Mouse (Mus musculus) MEL (cell line): ENCODE data around the gene D130043K22Rik. TPM values are rescaled to one million over a fixed set of nuclear protein-coding genes. Genes with fewer than 3 reads are reported as not detected.
A peak's percentile ranks its signal among the peaks of the same experiment; 100 is the strongest.

Experiments
- DNase-seq: peaks from one replicate; pipeline ENCODE4 v3.0.0; 2011; ENCODE audit warnings: low read depth, low spot score
- H3K27ac ChIP-seq: 2 replicates; pipeline ENCODE4 v1.5.1; 2012; ENCODE audit warnings: low read depth, mild to moderate bottlenecking, control low read depth, low read length, moderate library complexity; ENCODE audit not compliant: control insufficient read depth
- H3K27me3 ChIP-seq, 2 experiments: fragments of 150-350 bp in 1 of 2; sonication (generic) in 1 of 2; 2 replicates each; pipeline ENCODE4 v1.6.1; 2012; ENCODE audit warnings: low read length in 2 of 2, mild to moderate bottlenecking in 2 of 2, improper control_type of control experiment in 1 of 2, moderate library complexity in 1 of 2; ENCODE audit not compliant: insufficient read depth in 2 of 2, control insufficient read depth in 1 of 2
- H3K36me3 ChIP-seq, 2 experiments: 2 replicates each; pipeline ENCODE4 v1.6.1; 2012 to 2014; ENCODE audit warnings: low read length in 2 of 2, improper control_type of control experiment in 1 of 2, inconsistent platforms in 1 of 2, mild to moderate bottlenecking in 1 of 2; ENCODE audit not compliant: insufficient read depth in 2 of 2, control insufficient read depth in 1 of 2
- H3K4me1 ChIP-seq, 2 experiments: fragments of 150-350 bp in 1 of 2; sonication (generic) in 1 of 2; 2 replicates each; pipeline ENCODE4 v1.6.1; 2012; ENCODE audit warnings: low read length in 2 of 2, improper control_type of control experiment in 1 of 2, mild to moderate bottlenecking in 1 of 2; ENCODE audit not compliant: insufficient read depth in 2 of 2, control insufficient read depth in 1 of 2
- H3K4me3 ChIP-seq, 2 experiments: fragments of 150-350 bp in 1 of 2; sonication (generic) in 1 of 2; 2 replicates each; pipeline ENCODE4 v1.5.1; 2012; ENCODE audit warnings: low read depth in 2 of 2, low read length in 2 of 2, mild to moderate bottlenecking in 2 of 2, moderate library complexity in 2 of 2, control low read depth in 1 of 2, improper control_type of control experiment in 1 of 2; ENCODE audit not compliant: control insufficient read depth in 1 of 2, insufficient read depth in 1 of 2
- H3K79me2 ChIP-seq: 2 replicates; pipeline ENCODE4 v1.6.1; 2012; ENCODE audit warnings: mild to moderate bottlenecking, low read length, moderate library complexity; ENCODE audit not compliant: control insufficient read depth, poor library complexity, insufficient read depth
- H3K9ac ChIP-seq: 2 replicates; pipeline ENCODE4 v1.6.1; 2012; ENCODE audit warnings: low read depth, mild to moderate bottlenecking, control low read depth, low read length, moderate library complexity; ENCODE audit not compliant: control insufficient read depth, poor library complexity, severe bottlenecking
- H3K9me3 ChIP-seq: fragments of 150-350 bp; sonication (generic); replicated peaks from 2 replicates; pipeline ENCODE4 v1.6.1; 2012; ENCODE audit warnings: mild to moderate bottlenecking, low read length, improper control_type of control experiment, moderate library complexity; ENCODE audit not compliant: insufficient read depth
- CTCF ChIP-seq, 3 experiments: IDR thresholded peaks in 2 of 3; conservative IDR thresholded peaks in 1 of 3; 2 replicates each; pipeline ENCODE4 v1.5.1; 2011 to 2012; ENCODE audit warnings: low read length in 3 of 3, low read depth in 2 of 3, mild to moderate bottlenecking in 2 of 3, improper control_type of control experiment in 1 of 3, inconsistent platforms in 1 of 3, mixed read lengths in 1 of 3, moderate library complexity in 1 of 3; ENCODE audit not compliant: control insufficient read depth in 1 of 3, insufficient read depth in 1 of 3, poor library complexity in 1 of 3, severe bottlenecking in 1 of 3
- ELF1 ChIP-seq: IDR thresholded peaks from 2 replicates; pipeline ENCODE4 v1.6.1; 2014; ENCODE audit warnings: low read depth, mild to moderate bottlenecking, inconsistent platforms, low read length, improper control_type of control experiment, moderate library complexity
- ETS1 ChIP-seq: IDR thresholded peaks from 2 replicates; pipeline ENCODE4 v1.6.1; 2012; ENCODE audit warnings: low read depth, mild to moderate bottlenecking, inconsistent platforms, low read length, improper control_type of control experiment, moderate library complexity
- HCFC1 ChIP-seq: IDR thresholded peaks from 2 replicates; pipeline ENCODE4 v1.6.1; 2012; ENCODE audit warnings: low read depth, mild to moderate bottlenecking, inconsistent platforms, low read length, improper control_type of control experiment, moderate library complexity
- JUND ChIP-seq: IDR thresholded peaks from 2 replicates; pipeline ENCODE4 v1.6.1; 2011; ENCODE audit warnings: low read depth, mild to moderate bottlenecking, improper control_type of control experiment, low read length
- MAFK ChIP-seq: IDR thresholded peaks from 2 replicates; pipeline ENCODE4 v1.6.1; 2011; ENCODE audit warnings: low read depth, mild to moderate bottlenecking, low read length, improper control_type of control experiment, borderline replicate concordance
- MAX ChIP-seq: IDR thresholded peaks from 2 replicates; pipeline ENCODE4 v1.6.1; 2011; ENCODE audit warnings: low read length, improper control_type of control experiment
- MEF2A ChIP-seq: IDR thresholded peaks from 2 replicates; pipeline ENCODE4 v1.6.1; 2014; ENCODE audit warnings: low read depth, mild to moderate bottlenecking, inconsistent platforms, low read length, improper control_type of control experiment; ENCODE audit not compliant: poor library complexity, insufficient replicate concordance, severe bottlenecking; ENCODE audit errors: extremely low read depth
- NELFE ChIP-seq: IDR thresholded peaks from 2 replicates; pipeline ENCODE4 v1.6.1; 2011; ENCODE audit warnings: low read depth, low read length, improper control_type of control experiment
- RAD21 ChIP-seq: IDR thresholded peaks from 2 replicates; pipeline ENCODE4 v1.6.1; 2011; ENCODE audit warnings: mild to moderate bottlenecking, low read depth, low read length, improper control_type of control experiment
- RCOR1 ChIP-seq: IDR thresholded peaks from 2 replicates; pipeline ENCODE4 v1.6.1; 2012; ENCODE audit warnings: low read depth, mild to moderate bottlenecking, inconsistent platforms, low read length, improper control_type of control experiment
- SIN3A ChIP-seq: IDR thresholded peaks from 2 replicates; pipeline ENCODE4 v1.6.1; 2012; ENCODE audit warnings: low read length, improper control_type of control experiment, inconsistent platforms
- SMC3 ChIP-seq: IDR thresholded peaks from 2 replicates; pipeline ENCODE4 v1.6.1; 2011; ENCODE audit warnings: low read depth, low read length, improper control_type of control experiment
- TCF12 ChIP-seq: IDR thresholded peaks from 2 replicates; pipeline ENCODE4 v1.6.1; 2014; ENCODE audit warnings: low read depth, mild to moderate bottlenecking, inconsistent platforms, low read length, improper control_type of control experiment, moderate library complexity
- USF1 ChIP-seq: IDR thresholded peaks from 2 replicates; pipeline ENCODE4 v1.6.1; 2014; ENCODE audit warnings: low read depth, mild to moderate bottlenecking, inconsistent platforms, low read length, improper control_type of control experiment, moderate library complexity
- ZMIZ1 ChIP-seq: IDR thresholded peaks from 2 replicates; pipeline ENCODE4 v1.6.1; 2012; ENCODE audit warnings: low read depth, mild to moderate bottlenecking, inconsistent platforms, low read length, improper control_type of control experiment, moderate library complexity
- ZNF384 ChIP-seq: IDR thresholded peaks from 2 replicates; pipeline ENCODE4 v1.6.1; 2012; ENCODE audit warnings: low read depth, mild to moderate bottlenecking, inconsistent platforms, low read length, improper control_type of control experiment
- polyA plus RNA-seq, 2 experiments: library from polyadenylated mRNA; stranded (reverse) in 1 of 2; unstranded in 1 of 2; fragments of >175 nt in 1 of 2; fragments of >200 nt in 1 of 2; gene quantifications; 2 replicates each; pipeline versions ENCODE4 v1.2.1 to v1.2.4; 2012; ENCODE audit warnings: low replicate concordance in 2 of 2, low read depth in 1 of 2; ENCODE audit not compliant: insufficient read length in 2 of 2, insufficient read depth in 1 of 2, missing spikeins in 1 of 2
- total RNA-seq: library from RNA; depleted of rRNA; stranded (reverse); fragments of 300-350 nt; gene quantifications from 2 replicates; pipeline ENCODE4 v1.2.3, GENCODE M21; 2012

Gene D130043K22Rik
- total and polyA plus RNA-seq, 3 experiments, result not detected

GRCm38 (mm10) chr13:24862520-24862919, 17.6 kb downstream of the D130043K22Rik start:
- Histone ChIP-seq H3K36me3 (no peaks in the 10 kb centered on the region), H3K79me2 (no peaks in the 10 kb centered on the region), H3K27ac (no peak overlapping the region), H3K9me3 (no peaks in the 10 kb centered on the region), H3K27me3 (no peaks in the 10 kb centered on the region; a peak in 1 of 4 replicates), H3K4me3 (no peak overlapping the region), H3K4me1 (peaks cover 0 to 3% of the 10 kb centered on the region in 2 experiments; a peak in 1 of 4 replicates), H3K9ac (no peak overlapping the region)
- peak; percentile 70 for DNase-seq
- TF ChIP-seq ELF1 (no peak), MEF2A (no peak), SIN3A (no peak), RAD21 (peak; percentile 43), TCF12 (no peak), CTCF (IDR thresholded peaks at IDR 0.05 in 2 of 3, conservative IDR thresholded peaks at IDR 0.05 in 1 of 3; ENCODE audit: control insufficient read depth in 1 of 3, insufficient read depth in 1 of 3, low read depth in 2 of 3, low read length in 3 of 3, poor library complexity in 1 of 3, severe bottlenecking in 1 of 3) (peak; percentile 67 to 72 (median 68)), SMC3 (peak; percentile 55)

- Histone ChIP-seq H3K27ac (no peak overlapping the region), H3K9me3 (no peaks in the 10 kb centered on the region), H3K4me1 (peaks cover 0 to 3% of the 10 kb centered on the region in 2 experiments; a peak in 1 of 4 replicates), H3K36me3 (no peaks in the 10 kb centered on the region), H3K27me3 (peaks cover 0 to 1% of the 10 kb centered on the region in 2 experiments; a peak in 1 of 4 replicates), H3K4me3 (no peak overlapping the region), H3K79me2 (no peaks in the 10 kb centered on the region), H3K9ac (no peak overlapping the region)
- peak; percentile 49 for DNase-seq
- TF ChIP-seq RCOR1, result no peak
Measured at GRCm38 (mm10) chr13:24866430-24867402, 21.8 kb downstream of the D130043K22Rik start.

- Histone ChIP-seq H3K27ac (no peak overlapping the region), H3K4me3 (no peak overlapping the region), H3K4me1 (peaks cover 0 to 3% of the 10 kb centered on the region in 2 experiments; a peak in 1 of 4 replicates), H3K36me3 (no peaks in the 10 kb centered on the region), H3K27me3 (peaks cover 0 to 1% of the 10 kb centered on the region in 2 experiments; a peak in 1 of 4 replicates), H3K9me3 (no peaks in the 10 kb centered on the region), H3K79me2 (no peaks in the 10 kb centered on the region), H3K9ac (no peak overlapping the region)
- no peak for DNase-seq
- no peak for TF ChIP-seq USF1
- TF ChIP-seq HCFC1, result no peak
- no peak for TF ChIP-seq ZMIZ1
- no peak for TF ChIP-seq NELFE
- no peak for TF ChIP-seq JUND
- TF ChIP-seq MAX, result no peak
- no peak for TF ChIP-seq MAFK
- TF ChIP-seq ETS1, result no peak
- TF ChIP-seq RAD21, result no peak
- TF ChIP-seq ZNF384, result no peak
Measured at GRCm38 (mm10) chr13:24867789-24868188, 22.9 kb downstream of the D130043K22Rik start.
